Mouse (Mus musculus) liver, embryonic 14.5 days (tissue): ENCODE measurements around the gene Dab2. TPM values are rescaled to one million over a fixed set of nuclear protein-coding genes. Genes with fewer than 3 reads are reported as not detected.

Experiments
- ATAC-seq: fragments of 200-750 bp; cut with Nextera tagmentation; 2 replicates; pipeline ENCODE4 v1.8.0; 2017; ENCODE audit warnings: moderate number of reproducible peaks, mild to moderate bottlenecking, moderate library complexity; ENCODE audit not compliant: insufficient read depth
- DNase-seq, 3 experiments: peaks; one replicate each; pipeline ENCODE4 v3.0.0-alpha.2; 2012 to 2013; ENCODE audit warnings: low read depth in 3 of 3, low spot score in 3 of 3
- H3K27ac ChIP-seq: fragments of 300-500 bp; sonication (generic); 2 replicates; pipeline ENCODE4 v1.5.1; 2014; ENCODE audit warnings: moderate library complexity, mild to moderate bottlenecking, control low read depth, inconsistent platforms
- H3K27me3 ChIP-seq: fragments of 300-500 bp; sonication (generic); 2 replicates; pipeline ENCODE4 v1.6.1; 2014; ENCODE audit warnings: mild to moderate bottlenecking, low read length, moderate library complexity; ENCODE audit not compliant: control insufficient read depth, insufficient read depth
- H3K36me3 ChIP-seq: fragments of 300-500 bp; sonication (generic); replicated peaks from 2 replicates; pipeline ENCODE4 v1.6.1; 2014; ENCODE audit warnings: low read depth; ENCODE audit not compliant: control insufficient read depth, insufficient read depth
- H3K4me1 ChIP-seq, 2 experiments: fragments of 200-500 bp in 1 of 2; fragments of 300-500 bp in 1 of 2; sonication (generic) in 1 of 2; replicated peaks; 2 replicates each; pipeline ENCODE4 v1.6.1; 2012 to 2014; ENCODE audit warnings: antibody characterized with exemption in 1 of 2, inconsistent platforms in 1 of 2, low read length in 1 of 2; ENCODE audit not compliant: control insufficient read depth in 2 of 2, insufficient read depth in 2 of 2
- H3K4me2 ChIP-seq: fragments of 300-500 bp; sonication (generic); 2 replicates; pipeline ENCODE4 v1.6.1; 2014; ENCODE audit warnings: low read depth, mild to moderate bottlenecking, control low read depth, moderate library complexity
- H3K4me3 ChIP-seq, 2 experiments: fragments of 200-500 bp in 1 of 2; fragments of 300-500 bp in 1 of 2; sonication (generic) in 1 of 2; 2 replicates each; pipeline ENCODE4 v1.5.1; 2012 to 2014; ENCODE audit warnings: low read depth in 2 of 2, low read length in 2 of 2, mild to moderate bottlenecking in 2 of 2, control low read depth in 1 of 2, inconsistent platforms in 1 of 2, moderate library complexity in 1 of 2; ENCODE audit not compliant: insufficient read depth in 1 of 2
- H3K9ac ChIP-seq: fragments of 300-500 bp; sonication (generic); replicated peaks from 2 replicates; pipeline ENCODE4 v1.6.1; 2014; ENCODE audit warnings: mild to moderate bottlenecking, control low read depth, moderate library complexity
- H3K9me3 ChIP-seq: fragments of 300-500 bp; sonication (generic); 2 replicates; pipeline ENCODE4 v1.6.1; 2016; ENCODE audit warnings: low read length, mixed read lengths; ENCODE audit not compliant: control insufficient read depth
- CTCF ChIP-seq: IDR thresholded peaks from 2 replicates; pipeline ENCODE4 v1.5.1; 2016; ENCODE audit warnings: antibody characterized with exemption, low read depth, control low read depth
- EP300 ChIP-seq: IDR thresholded peaks from 2 replicates; pipeline ENCODE4 v1.6.1; 2016; ENCODE audit warnings: antibody characterized with exemption, low read depth
- WGBS: fragments of 180-500 bp; shearing (Covaris S2); extraction: QIAGEN DNeasy Blood & Tissue Kit; methylation state at CpG from one replicate; pipeline ENCODE4 v1.1.7; 2014; ENCODE audit not compliant: insufficient replicate concordance; 5-methylcytosine and 5-hydroxymethylcytosine counted together
- polyA plus RNA-seq, 2 experiments: library from polyadenylated mRNA; depleted of rRNA in 1 of 2; stranded (reverse) in 1 of 2; unstranded in 1 of 2; fragments of >200 nt; fragmentation: Nextera tagmentation in 1 of 2; extraction: Ambion mirVana in 1 of 2; gene quantifications; 2 replicates each; pipeline versions ENCODE4 v1.2.1 to v1.2.3; 2012 to 2014

Dab2 gene
- polyA plus RNA-seq, 2 experiments, result 7.5 to 9.5 TPM

- Histone ChIP-seq H3K27ac (no peak overlapping the region), H3K4me2 (no peak overlapping the region), H3K4me1 (no peaks in the 10 kb centered on the region), H3K4me3 (no peak overlapping the region), H3K9ac (no peak overlapping the region), H3K27me3 (no peaks in the 10 kb centered on the region), H3K9me3 (no peaks in the 10 kb centered on the region), H3K36me3 (no peaks in the 10 kb centered on the region)
- no peak for ATAC-seq
- WGBS, result 64% methylated on average over 3 of the region's 3 CpGs
- no peak for DNase-seq
- no peak for TF ChIP-seq CTCF
- no peak for TF ChIP-seq EP300
Measured at GRCm38 (mm10) chr15:6463361-6463923, 163.9 kb downstream of the Dab2 start.

- TF ChIP-seq CTCF (no peak), EP300 (no peak)
- Histone ChIP-seq H3K4me1 (no peaks in the 10 kb centered on the region), H3K4me2 (no peak overlapping the region), H3K27ac (no peak overlapping the region), H3K36me3 (no peaks in the 10 kb centered on the region), H3K9me3 (no peaks in the 10 kb centered on the region), H3K4me3 (no peak overlapping the region), H3K9ac (no peak overlapping the region), H3K27me3 (no peaks in the 10 kb centered on the region)
- 70% methylated on average over 10 of the region's 10 CpGs for WGBS
- DNase-seq (no peak), ATAC-seq (no peak)
Measured at GRCm38 (mm10) chr15:6466995-6467394, 167.4 kb downstream of the Dab2 start.

- Histone ChIP-seq H3K9me3 (no peaks in the 10 kb centered on the region), H3K4me2 (no peak overlapping the region), H3K9ac (no peak overlapping the region), H3K27me3 (no peaks in the 10 kb centered on the region), H3K4me3 (no peak overlapping the region), H3K27ac (no peak overlapping the region), H3K36me3 (no peaks in the 10 kb centered on the region), H3K4me1 (no peaks in the 10 kb centered on the region)
- TF ChIP-seq EP300 (no peak), CTCF (no peak)
- DNase-seq (no peak), ATAC-seq (no peak)
- WGBS, result 57% methylated on average over 1 of the region's 1 CpGs
Measured at GRCm38 (mm10) chr15:6468845-6469244, 169.3 kb downstream of the Dab2 start.

GRCm38 (mm10) chr15:6469384-6469783, 169.8 kb downstream of the Dab2 start:
- H3K4me1 ChIP-seq, result no peaks in the 10 kb centered on the region
- H3K27ac ChIP-seq, result no peak overlapping the region
- ATAC-seq (no peak), DNase-seq (no peak)
- H3K4me2 ChIP-seq, result no peak overlapping the region
- H3K9ac ChIP-seq, result no peak overlapping the region
- TF ChIP-seq EP300 (no peak), CTCF (no peak)
- H3K4me3 ChIP-seq, result no peak overlapping the region
- no peaks in the 10 kb centered on the region for H3K27me3 ChIP-seq
- no peaks in the 10 kb centered on the region for H3K9me3 ChIP-seq
- H3K36me3 ChIP-seq, result no peaks in the 10 kb centered on the region
- WGBS, result 68% methylated on average over 3 of the region's 3 CpGs

- Histone ChIP-seq H3K4me2 (no peak overlapping the region), H3K4me1 (no peaks in the 10 kb centered on the region), H3K9ac (no peak overlapping the region), H3K4me3 (no peak overlapping the region), H3K27ac (no peak overlapping the region), H3K27me3 (no peaks in the 10 kb centered on the region), H3K36me3 (no peaks in the 10 kb centered on the region), H3K9me3 (no peaks in the 10 kb centered on the region)
- TF ChIP-seq EP300 (no peak), CTCF (no peak)
- DNase-seq (no peak), ATAC-seq (no peak)
- WGBS, result 52% methylated on average over 3 of the region's 3 CpGs
Measured at GRCm38 (mm10) chr15:6483561-6483960, 184.0 kb downstream of the Dab2 start.

Other genes with a start within 250 kb of the Dab2 start
- gene C9, start 145.5 kb downstream of the Dab2 start, polyA plus RNA-seq (2012; rRNA removed), result 0.57 and 1.3 TPM in 2 replicates
- gene C9, start 145.5 kb downstream of the Dab2 start, polyA plus RNA-seq (2014; fragmentation: Nextera tagmentation; extraction: Ambion mirVana), result 2.6 and 2.8 TPM in 2 replicates
- gene Fyb, start 223.1 kb downstream of the Dab2 start, polyA plus RNA-seq (2012; rRNA removed), result 3.5 and 8.3 TPM in 2 replicates
- 19.0 and 19.5 TPM in 2 replicates for gene Fyb, start 223.1 kb downstream of the Dab2 start, polyA plus RNA-seq (2014; fragmentation: Nextera tagmentation; extraction: Ambion mirVana)